Mouse (Mus musculus) hindbrain, embryonic 13.5 days (tissue): ENCODE results near the gene Mrps21. TPM values are rescaled to one million over a fixed set of nuclear protein-coding genes. Genes with fewer than 3 reads are reported as not detected.

Experiments
- ATAC-seq: fragments of 200-750 bp; cut with Nextera tagmentation; 2 replicates; pipeline ENCODE4 v1.8.0; 2017; ENCODE audit warnings: moderate TSS enrichment; ENCODE audit not compliant: low FRiP score
- H3K27ac ChIP-seq: fragments of 300-500 bp; sonication (generic); 2 replicates; pipeline ENCODE4 v1.5.1; 2015; ENCODE audit warnings: inconsistent platforms, mild to moderate bottlenecking, moderate library complexity
- H3K27me3 ChIP-seq: fragments of 300-500 bp; sonication (generic); 2 replicates; pipeline ENCODE4 v1.6.1; 2015; ENCODE audit warnings: mild to moderate bottlenecking, inconsistent platforms
- H3K36me3 ChIP-seq: fragments of 300-500 bp; sonication (generic); 2 replicates; pipeline ENCODE4 v1.6.1; 2015; ENCODE audit warnings: mild to moderate bottlenecking, inconsistent platforms
- H3K4me1 ChIP-seq: fragments of 300-500 bp; sonication (generic); replicated peaks from 2 replicates; pipeline ENCODE4 v1.6.1; 2015; ENCODE audit warnings: inconsistent platforms
- H3K4me2 ChIP-seq: fragments of 300-500 bp; sonication (generic); 2 replicates; pipeline ENCODE4 v1.6.1; 2015; ENCODE audit warnings: inconsistent platforms, mild to moderate bottlenecking, moderate library complexity
- H3K4me3 ChIP-seq: fragments of 300-500 bp; sonication (generic); 2 replicates; pipeline ENCODE4 v1.5.1; 2015; ENCODE audit warnings: mild to moderate bottlenecking, inconsistent platforms
- H3K9ac ChIP-seq: fragments of 300-500 bp; sonication (generic); 2 replicates; pipeline ENCODE4 v1.6.1; 2015; ENCODE audit warnings: mild to moderate bottlenecking, inconsistent platforms
- H3K9me3 ChIP-seq: fragments of 300-500 bp; sonication (generic); 2 replicates; pipeline ENCODE4 v1.6.1; 2016; ENCODE audit warnings: inconsistent platforms
- WGBS: fragments of 180-500 bp; shearing (Covaris S2); methylation state at CpG from one replicate; pipeline ENCODE4 v1.1.7; 2015; 5-methylcytosine and 5-hydroxymethylcytosine counted together
- polyA plus RNA-seq: library from polyadenylated mRNA; unstranded; fragments of >200 nt; fragmentation: Nextera tagmentation; extraction: Ambion mirVana; gene quantifications from 2 replicates; pipeline ENCODE4 v1.2.1, GENCODE M21; 2015

Gene Mrps21
- polyA plus RNA-seq, 1 experiment from 2014 or later, result 331 TPM

- H3K9ac ChIP-seq, result no peak overlapping the region
- ATAC-seq, result no peak
- WGBS, result 72% methylated on average over 2 of the region's 2 CpGs
- no peaks in the 10 kb centered on the region for H3K27me3 ChIP-seq
- no peaks in the 10 kb centered on the region for H3K9me3 ChIP-seq
- H3K27ac ChIP-seq, result no peak overlapping the region
- H3K4me2 ChIP-seq, result no peak overlapping the region
- peaks cover 37% of the 10 kb centered on the region for H3K36me3 ChIP-seq
- no peaks in the 10 kb centered on the region for H3K4me1 ChIP-seq
- no peak overlapping the region for H3K4me3 ChIP-seq
Observed at GRCm38 (mm10) chr3:95826275-95826674, 45.0 kb downstream of the Mrps21 start.

- 43% methylated on average over 10 of the region's 10 CpGs for WGBS
- peak; percentile 5; the same call in 1 of the 2 replicates for ATAC-seq
Observed at GRCm38 (mm10) chr3:95820046-95821010, 51.0 kb downstream of the Mrps21 start.

GRCm38 (mm10) chr3:95819351-95819985 lies 51.9 kb downstream of the Mrps21 start:
- peak overlapping the region; percentile 76 for H3K4me3 ChIP-seq
- under 1% methylated on average over 49 of the region's 49 CpGs for WGBS
- ATAC-seq, result peak; percentile 98
- no peaks in the 10 kb centered on the region for H3K9me3 ChIP-seq
- peak overlapping the region; percentile 100 for H3K27ac ChIP-seq
- H3K27me3 ChIP-seq, result no peaks in the 10 kb centered on the region
- H3K4me2 ChIP-seq, result peak overlapping the region; percentile 59
- H3K9ac ChIP-seq, result peak overlapping the region; percentile 80
- no peaks in the 10 kb centered on the region for H3K36me3 ChIP-seq
- peaks cover 31% of the 10 kb centered on the region for H3K4me1 ChIP-seq

More at GRCm38 (mm10) chr3:95820046-95821010, 51.0 kb downstream of the Mrps21 start:
- peak overlapping the region; percentile 80 for H3K9ac ChIP-seq
- peak overlapping the region; percentile 59 for H3K4me2 ChIP-seq
- H3K36me3 ChIP-seq, result no peaks in the 10 kb centered on the region
- no peaks in the 10 kb centered on the region for H3K9me3 ChIP-seq
- H3K27ac ChIP-seq, result peak overlapping the region; percentile 100
- H3K4me1 ChIP-seq, result peaks cover 27% of the 10 kb centered on the region
- peak overlapping the region; percentile 76 for H3K4me3 ChIP-seq
- no peaks in the 10 kb centered on the region for H3K27me3 ChIP-seq

- H3K27ac ChIP-seq, result peak within 1 kb of the TSS; percentile 100
- H3K4me1 ChIP-seq, result peaks cover 31% of the 10 kb centered on the region
- H3K9ac ChIP-seq, result peak within 1 kb of the TSS; percentile 97
- H3K4me3 ChIP-seq, result peak within 1 kb of the TSS; percentile 76
- ATAC-seq, result peak; percentile 64
- H3K4me2 ChIP-seq, result peak within 1 kb of the TSS; percentile 60
- H3K27me3 ChIP-seq, result no peaks in the 10 kb centered on the region
- H3K9me3 ChIP-seq, result no peaks in the 10 kb centered on the region
- no peaks in the 10 kb centered on the region for H3K36me3 ChIP-seq
- under 1% methylated on average over 60 of the region's 60 CpGs for WGBS
Observed at GRCm38 (mm10) chr3:95818571-95819288, 52.6 kb downstream of the Mrps21 start, which contains the start of gene Rprd2. TSS of gene Rprd2 (minus strand) at chr3:95818863.

- Histone ChIP-seq H3K36me3 (no peaks in the 10 kb centered on the region), H3K4me1 (peaks cover 31% of the 10 kb centered on the region), H3K27ac (peak overlapping the region; percentile 100), H3K4me2 (peak overlapping the region; percentile 60), H3K9me3 (no peaks in the 10 kb centered on the region), H3K4me3 (peak overlapping the region; percentile 76), H3K9ac (peak overlapping the region; percentile 97), H3K27me3 (no peaks in the 10 kb centered on the region)
- under 1% methylated on average over 21 of the region's 21 CpGs for WGBS
- peak; percentile 1; the same call in 1 of the 2 replicates for ATAC-seq
Observed at GRCm38 (mm10) chr3:95818026-95818511, 53.2 kb downstream of the Mrps21 start.

GRCm38 (mm10) chr3:95816681-95817080 lies 54.6 kb downstream of the Mrps21 start:
- Histone ChIP-seq H3K36me3 (0 out of 2 replicates have a peak, but pooled peaks cover 4% of the 10 kb centered on the region), H3K4me3 (peak overlapping the region; percentile 17), H3K9me3 (no peaks in the 10 kb centered on the region), H3K9ac (no peak overlapping the region), H3K4me2 (peak overlapping the region; percentile 60), H3K27me3 (no peaks in the 10 kb centered on the region), H3K4me1 (peaks cover 31% of the 10 kb centered on the region), H3K27ac (no peak overlapping the region)
- ATAC-seq, result no peak
- 91% methylated on average over 3 of the region's 3 CpGs for WGBS

Other genes with a start within 250 kb of the Mrps21 start
- 106 and 108 TPM in 2 replicates for gene Ensa, start 246.5 kb downstream of the Mrps21 start, polyA plus RNA-seq
- gene Mcl1, start 212.7 kb downstream of the Mrps21 start, polyA plus RNA-seq, result 49.3 and 54.2 TPM in 2 replicates
- 0.98 and 1.0 TPM in 2 replicates for gene Adamtsl4, start 183.6 kb downstream of the Mrps21 start, polyA plus RNA-seq
- 12.9 and 13.4 TPM in 2 replicates for gene Ecm1, start 131.9 kb downstream of the Mrps21 start, polyA plus RNA-seq
- gene Tars2, start 111.3 kb downstream of the Mrps21 start, polyA plus RNA-seq, result 41.0 and 44.9 TPM in 2 replicates
- 23.8 and 24.4 TPM in 2 replicates for gene Rprd2, start 52.7 kb downstream of the Mrps21 start, polyA plus RNA-seq
- gene Prpf3, start 15.6 kb downstream of the Mrps21 start, polyA plus RNA-seq, result 36.6 and 39.7 TPM in 2 replicates
- gene Ciart, start 10.7 kb upstream of the Mrps21 start, polyA plus RNA-seq, result 3.1 and 4.3 TPM in 2 replicates
- gene BC028528, start 20.5 kb upstream of the Mrps21 start, polyA plus RNA-seq, result 19.4 and 21.2 TPM in 2 replicates
- gene Aph1a, start 22.4 kb upstream of the Mrps21 start, polyA plus RNA-seq, result 32.4 and 40.8 TPM in 2 replicates
- 6.5 and 10.9 TPM in 2 replicates for gene Car14, start 33.2 kb upstream of the Mrps21 start, polyA plus RNA-seq
- 167 and 175 TPM in 2 replicates for gene Anp32e, start 57.7 kb upstream of the Mrps21 start, polyA plus RNA-seq
- 59.5 and 65.4 TPM in 2 replicates for gene Plekho1, start 124.5 kb upstream of the Mrps21 start, polyA plus RNA-seq
- 62.9 and 64.0 TPM in 2 replicates for gene Vps45, start 186.9 kb upstream of the Mrps21 start, polyA plus RNA-seq
- gene Otud7b, start 233.0 kb upstream of the Mrps21 start, polyA plus RNA-seq, result 11.0 and 13.6 TPM in 2 replicates